Mouse (Mus musculus) olfactory bulb, adult 2 months (tissue): Measurements from ENCODE around the gene Gm10277. TPM values are rescaled to one million over a fixed set of nuclear protein-coding genes. Genes with fewer than 3 reads are reported as not detected.

ENCODE experiments used
- H3K27ac ChIP-seq: fragments of 200-500 bp; 2 replicates; pipeline ENCODE4 v1.5.1; 2012; ENCODE audit warnings: low read depth, low read length; ENCODE audit not compliant: insufficient read depth
- H3K4me1 ChIP-seq: fragments of 200-500 bp; 2 replicates; pipeline ENCODE4 v1.6.1; 2012; ENCODE audit warnings: low read length; ENCODE audit not compliant: control insufficient read depth, insufficient read depth
- H3K4me3 ChIP-seq: fragments of 200-500 bp; 2 replicates; pipeline ENCODE4 v1.5.1; 2012; ENCODE audit warnings: mild to moderate bottlenecking, low read depth, low read length, moderate library complexity; ENCODE audit not compliant: insufficient read depth
- CTCF ChIP-seq: fragments of 200-500 bp; IDR thresholded peaks from 2 replicates; pipeline ENCODE4 v1.5.1; 2012; ENCODE audit warnings: low read depth, mild to moderate bottlenecking, low read length, moderate library complexity; ENCODE audit not compliant: insufficient read depth
- POLR2A ChIP-seq: fragments of 200-500 bp; IDR thresholded peaks from 2 replicates; pipeline ENCODE4 v1.6.1; 2012; ENCODE audit warnings: mild to moderate bottlenecking, low read depth, low read length, moderate library complexity; ENCODE audit not compliant: insufficient read depth
- WGBS: fragments of 180-500 bp; shearing (Covaris S2); methylation state at CpG from one replicate; pipeline ENCODE4 v1.1.7; 2018; 5-methylcytosine and 5-hydroxymethylcytosine counted together
- polyA plus RNA-seq: library from polyadenylated mRNA; stranded (reverse); fragments of >200 nt; gene quantifications from 2 replicates; pipeline ENCODE4 v1.2.4, GENCODE M21; 2012; ENCODE audit warnings: low replicate concordance; ENCODE audit not compliant: missing spikeins, insufficient read depth, insufficient read length

Gene Gm10277
- polyA plus RNA-seq, 1 experiment: not detected

GRCm38 (mm10) chr11:77826311-77826710 lies 38.8 kb upstream of the Gm10277 start:
- TF ChIP-seq CTCF (no peak), POLR2A (no peak)
- Histone ChIP-seq H3K27ac (no peak overlapping the region; the same call in 1 of the 2 replicates), H3K4me1 (peaks cover 25% of the 10 kb centered on the region), H3K4me3 (no peak overlapping the region)
- WGBS: 34% methylated on average over 3 of the region's 3 CpGs

DNA sequence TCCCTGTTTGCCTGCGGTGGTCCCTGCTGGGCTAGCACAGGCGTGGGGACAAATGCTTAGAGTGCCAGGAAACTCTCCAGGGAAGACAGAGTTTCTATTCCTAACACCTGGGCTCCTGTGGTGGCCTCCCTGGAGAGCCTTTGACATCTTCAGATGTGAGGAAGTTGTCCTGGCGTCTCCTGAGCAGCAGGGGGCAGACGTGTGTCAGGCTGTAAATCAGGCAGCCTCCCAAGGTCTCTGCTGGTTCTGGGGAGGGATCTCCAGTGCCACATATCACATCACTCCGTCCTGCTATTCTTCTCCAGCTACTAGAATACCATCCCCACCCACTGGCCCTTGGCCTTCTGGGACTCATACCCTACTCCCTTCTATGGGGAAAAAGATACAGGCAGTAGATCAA lies 38.3 kb upstream of the Gm10277 start:
- H3K27ac ChIP-seq: no peak overlapping the region; the same call in 1 of the 2 replicates
- TF ChIP-seq CTCF: peak; percentile 45; the same call in 1 of the 2 replicates
- no peak for TF ChIP-seq POLR2A
- peaks cover 22% of the 10 kb centered on the region for H3K4me1 ChIP-seq

DNA sequence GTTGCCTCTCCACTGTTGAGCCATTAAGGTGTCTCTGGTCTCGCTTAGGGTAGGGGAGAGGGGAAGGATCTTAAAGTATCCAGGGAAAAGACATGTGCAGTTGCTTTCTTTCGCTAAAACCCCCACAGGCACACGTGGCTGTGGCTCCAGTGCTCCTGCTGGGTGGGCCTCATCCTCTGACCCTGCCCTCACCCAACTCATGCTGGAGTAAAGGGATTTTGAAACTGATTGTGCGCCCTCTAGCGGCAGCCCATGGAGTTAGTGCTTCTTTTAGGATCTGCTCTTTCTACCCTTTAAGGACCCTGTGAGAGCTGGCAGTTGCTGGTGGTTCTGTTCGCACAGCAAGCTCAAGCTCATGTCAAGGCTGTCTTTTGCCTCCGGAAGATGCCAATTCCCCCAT lies 35.2 kb upstream of the Gm10277 start:
- 19% methylated on average over 7 of the region's 7 CpGs for WGBS
- H3K4me1 ChIP-seq: peaks cover 22% of the 10 kb centered on the region
- peak; percentile 61 for TF ChIP-seq CTCF
- TF ChIP-seq POLR2A: no peak
- no peak overlapping the region for H3K27ac ChIP-seq
- H3K4me3 ChIP-seq: no peak overlapping the region

More for the DNA sequence above, 38.3 kb upstream of the Gm10277 start:
- 9% methylated on average over 5 of the region's 5 CpGs for WGBS
- no peak overlapping the region for H3K4me3 ChIP-seq

GRCm38 (mm10) chr11:77821648-77822047 lies 34.1 kb upstream of the Gm10277 start:
- WGBS: 30% methylated on average over 8 of the region's 8 CpGs
- Histone ChIP-seq H3K4me3 (no peak overlapping the region), H3K4me1 (peaks cover 19% of the 10 kb centered on the region), H3K27ac (no peak overlapping the region)
- TF ChIP-seq POLR2A (no peak), CTCF (peak; percentile 76; the same call in 1 of the 2 replicates)

DNA sequence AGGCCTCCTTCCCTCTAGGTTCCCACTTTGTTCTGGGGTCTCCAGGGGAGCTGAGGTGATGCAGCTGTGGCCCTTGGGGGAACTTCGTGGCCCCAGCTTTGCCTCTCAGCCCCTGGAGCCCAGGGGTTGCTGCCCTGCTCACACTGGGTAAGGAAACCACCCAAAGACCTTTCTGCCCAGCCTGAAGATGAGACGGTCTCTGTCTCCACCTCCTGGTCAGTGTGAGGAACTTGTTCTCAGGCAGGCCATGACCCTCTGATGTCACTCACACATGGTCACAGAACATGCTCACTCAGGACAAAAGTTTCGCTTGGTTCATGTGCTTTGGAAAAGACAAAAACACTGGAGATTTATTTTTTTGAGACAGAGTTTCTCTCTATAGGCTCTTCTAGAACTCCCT lies 28.5 kb upstream of the Gm10277 start:
- Histone ChIP-seq H3K27ac (no peak overlapping the region), H3K4me1 (peaks cover 13% of the 10 kb centered on the region), H3K4me3 (no peak overlapping the region)
- TF ChIP-seq POLR2A (no peak), CTCF (peak; percentile 63)
- WGBS: 25% methylated on average over 3 of the region's 3 CpGs

DNA sequence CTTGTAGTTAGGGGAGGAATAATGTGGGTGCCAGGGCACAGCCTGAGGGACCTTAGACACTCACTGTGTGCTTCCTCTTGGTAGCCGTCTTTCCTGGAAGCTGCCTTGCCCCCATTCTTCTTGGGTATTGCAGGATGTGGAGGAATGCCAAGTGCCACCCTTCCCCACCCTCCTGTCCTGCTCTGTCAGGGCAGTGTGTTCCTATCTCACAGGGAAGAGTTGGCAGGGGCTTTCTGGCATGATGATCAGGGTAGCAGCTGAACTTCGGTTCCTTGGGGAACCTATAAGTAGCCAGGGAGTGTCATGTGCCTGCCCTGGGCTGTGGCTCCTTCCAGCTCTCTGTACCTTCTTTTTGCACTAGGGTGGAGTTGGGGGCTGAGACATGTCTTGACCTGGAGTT lies 26.4 kb upstream of the Gm10277 start:
- Histone ChIP-seq H3K27ac (no peak overlapping the region), H3K4me3 (no peak overlapping the region), H3K4me1 (peaks cover 27% of the 10 kb centered on the region)
- 22% methylated on average over 2 of the region's 2 CpGs for WGBS
- no peak for TF ChIP-seq POLR2A
- TF ChIP-seq CTCF: no peak

DNA sequence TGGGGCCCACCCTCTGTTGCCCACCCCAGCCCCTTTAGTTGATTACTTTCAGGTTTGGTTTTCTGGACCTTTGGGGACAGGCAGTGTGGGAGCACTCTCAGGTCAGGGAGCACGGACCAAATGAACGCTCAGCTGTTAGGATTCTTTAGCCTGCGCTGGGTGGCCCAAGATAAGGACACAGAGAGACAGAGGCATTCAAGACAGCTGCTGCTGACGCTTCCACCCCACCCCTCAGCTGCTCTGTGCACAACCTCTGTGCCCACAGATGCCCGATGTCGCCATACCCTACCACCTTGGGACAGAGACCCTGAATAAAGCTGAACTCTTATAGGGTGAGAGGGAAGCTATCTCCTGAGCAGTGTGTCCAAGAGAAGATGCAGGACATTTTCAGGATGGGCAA lies 22.5 kb upstream of the Gm10277 start:
- no peak overlapping the region for H3K4me3 ChIP-seq
- TF ChIP-seq POLR2A: no peak
- no peak for TF ChIP-seq CTCF
- H3K4me1 ChIP-seq: peaks cover 50% of the 10 kb centered on the region
- no peak overlapping the region for H3K27ac ChIP-seq
- 86% methylated on average over 6 of the region's 6 CpGs for WGBS

DNA sequence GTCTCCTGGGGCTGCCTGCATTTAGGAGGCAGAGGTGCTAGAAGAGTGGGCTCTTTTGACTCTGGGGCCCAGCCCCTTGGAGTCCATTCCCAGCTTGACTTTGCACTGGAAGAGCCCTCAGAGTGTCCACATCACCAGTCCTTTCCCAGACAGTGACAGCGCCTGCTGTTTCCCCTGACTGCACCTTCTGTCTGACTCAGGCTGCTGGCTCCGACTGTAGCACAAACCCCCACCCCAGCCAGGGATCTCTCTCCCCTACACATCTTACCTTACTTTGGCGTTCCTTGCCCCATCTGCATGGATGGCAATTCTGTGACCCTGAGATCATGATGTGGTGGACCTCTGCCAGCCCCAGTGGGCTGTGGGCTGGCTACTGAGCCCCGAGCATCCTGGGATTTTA lies 21.7 kb upstream of the Gm10277 start:
- 65% methylated on average over 4 of the region's 4 CpGs for WGBS

GRCm38 (mm10) chr11:77808051-77808465 lies 20.5 kb upstream of the Gm10277 start:
- WGBS: 31% methylated on average over 5 of the region's 5 CpGs
- peaks cover 56% of the 10 kb centered on the region for H3K4me1 ChIP-seq
- TF ChIP-seq POLR2A (no peak), CTCF (no peak)
- peak overlapping the region; percentile 7 for H3K27ac ChIP-seq
- no peak overlapping the region for H3K4me3 ChIP-seq

More for the DNA sequence above, 21.7 kb upstream of the Gm10277 start:
- Histone ChIP-seq H3K27ac (no peak overlapping the region; the same call in 1 of the 2 replicates), H3K4me3 (no peak overlapping the region), H3K4me1 (peaks cover 50% of the 10 kb centered on the region)
- TF ChIP-seq CTCF: no peak
- TF ChIP-seq POLR2A: no peak

DNA sequence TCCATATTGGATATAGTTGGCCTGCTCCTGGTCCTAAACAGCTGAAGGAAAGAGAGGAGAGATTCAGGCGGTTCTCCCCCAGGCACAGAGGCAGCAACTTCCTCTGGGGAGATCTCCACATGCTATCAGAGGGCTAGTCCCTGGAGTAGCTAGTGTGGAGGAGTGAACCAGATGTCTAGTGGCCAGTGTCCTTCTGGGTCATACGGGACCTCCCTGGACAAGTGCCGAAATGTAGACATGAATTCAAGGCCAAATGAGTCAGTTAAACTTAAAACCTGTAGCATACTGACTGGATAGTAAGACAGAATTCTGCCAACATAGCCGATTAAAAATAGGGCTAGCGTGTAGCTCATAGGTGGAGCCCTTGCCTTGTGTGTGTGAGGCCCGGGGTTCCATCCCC lies 19.3 kb upstream of the Gm10277 start:
- H3K4me1 ChIP-seq: peaks cover 60% of the 10 kb centered on the region
- TF ChIP-seq POLR2A: no peak
- no peak for TF ChIP-seq CTCF
- 88% methylated on average over 6 of the region's 6 CpGs for WGBS
- no peak overlapping the region for H3K4me3 ChIP-seq
- no peak overlapping the region for H3K27ac ChIP-seq
